Mouse (Mus musculus): ENCODE results near the gene Accs. TPM values are rescaled to one million over a fixed set of nuclear protein-coding genes. Genes with fewer than 3 reads are reported as not detected.
A peak's percentile ranks its signal among the peaks of the same experiment; 100 is the strongest.

The Accs gene
- polyA plus RNA-seq, 1 experiment from 2014 or later, result 8.3 TPM

- Histone ChIP-seq H3K27me3 (no peaks in the 10 kb centered on the region), H3K27ac (0 out of 2 replicates have a peak overlapping the region, but pooled peaks have one; percentile 27), H3K9ac (0 out of 2 replicates have a peak overlapping the region, but pooled peaks have one; percentile 22), H3K9me3 (no peaks in the 10 kb centered on the region), H3K36me3 (replicated peaks) (peaks cover 10% of the 10 kb centered on the region), H3K4me3 (replicated peaks) (no peak overlapping the region), H3K4me1 (peaks cover 18% of the 10 kb centered on the region), H3K4me2 (no peak overlapping the region)
- WGBS, result 40% methylated on average over 12 of the region's 12 CpGs
- ATAC-seq (ENCODE audit: low FRiP score), result no peak
Measured at GRCm38 (mm10) chr2:93784721-93785431, 64.9 kb downstream of the Accs start.

- Histone ChIP-seq H3K36me3 (replicated peaks) (0 out of 2 replicates have a peak, but pooled peaks cover 3% of the 10 kb centered on the region), H3K4me1 (peaks cover 26% of the 10 kb centered on the region)
- 74% methylated on average over 9 of the region's 9 CpGs for WGBS
Measured at GRCm38 (mm10) chr2:93783926-93784539, 65.7 kb downstream of the Accs start.

More at GRCm38 (mm10) chr2:93783926-93784539, 65.7 kb downstream of the Accs start:
- Histone ChIP-seq H3K27ac (no peak overlapping the region), H3K27me3 (no peaks in the 10 kb centered on the region), H3K9ac (no peak overlapping the region), H3K9me3 (no peaks in the 10 kb centered on the region), H3K4me3 (replicated peaks) (no peak overlapping the region), H3K4me2 (no peak overlapping the region)
- ATAC-seq (ENCODE audit: low FRiP score), result no peak

Other genes with a start within 250 kb of the Accs start
- 5.2 and 5.9 TPM in 2 replicates for gene Alx4, start 207.6 kb downstream of the Accs start, polyA plus RNA-seq (2016; fragmentation: Nextera tagmentation; extraction: Ambion mirVana)
- gene Ext2, start 27.4 kb downstream of the Accs start, polyA plus RNA-seq (2016; fragmentation: Nextera tagmentation; extraction: Ambion mirVana), result 68.8 and 69.2 TPM in 2 replicates
- 0.28 and 0.31 TPM in 2 replicates for gene Accsl, start 19.2 kb upstream of the Accs start, polyA plus RNA-seq (2016; fragmentation: Nextera tagmentation; extraction: Ambion mirVana)
- 22.1 and 25.3 TPM in 2 replicates for gene Gm13889, start 107.3 kb upstream of the Accs start, polyA plus RNA-seq (2016; fragmentation: Nextera tagmentation; extraction: Ambion mirVana)
- not detected in 2 replicates for gene Gm27027, start 146.4 kb upstream of the Accs start, polyA plus RNA-seq (2016; fragmentation: Nextera tagmentation; extraction: Ambion mirVana)
- 52.3 and 55.9 TPM in 2 replicates for gene Alkbh3, start 160.9 kb upstream of the Accs start, polyA plus RNA-seq (2016; fragmentation: Nextera tagmentation; extraction: Ambion mirVana)